Mouse (Mus musculus) urinary bladder, adult 2 months (tissue): ENCODE data around the gene Arhgap35. TPM values are rescaled to one million over a fixed set of nuclear protein-coding genes. Genes with fewer than 3 reads are reported as not detected.
"Not testable (repeated sequence)": the region's sequence is repeated elsewhere in the genome, so short reads cannot be mapped to it uniquely, and the experiment has no call there.

Experiments
- DNase-seq: peaks from one replicate; pipeline ENCODE4 v3.0.0; 2022; ENCODE audit warnings: low spot score
- polyA plus RNA-seq: library from polyadenylated mRNA; depleted of rRNA; stranded (reverse); fragments of >200 nt; gene quantifications from 2 replicates; pipeline ENCODE4 v1.2.3, GENCODE M21; 2012; rRNA removed

Arhgap35 gene
- polyA plus RNA-seq = 17.8 and 24.8 TPM in 2 replicates

GRCm38 (mm10) chr7:16614888-16615715, at the start of gene Arhgap35:
Gene Arhgap35, minus strand, starts transcription at chr7:16614993.
- peak; percentile 96 for DNase-seq

- DNase-seq = no peak
Observed at GRCm38 (mm10) chr7:16644260-16644659, 29.5 kb upstream of the Arhgap35 start.

- not testable (repeated sequence) for DNase-seq
Observed at GRCm38 (mm10) chr7:16643106-16643505, 28.3 kb upstream of the Arhgap35 start.

- peak; percentile 29 for DNase-seq
Observed at GRCm38 (mm10) chr7:16639028-16639427, 24.2 kb upstream of the Arhgap35 start.

GRCm38 (mm10) chr7:16635116-16635515, 20.3 kb upstream of the Arhgap35 start:
- no peak for DNase-seq

- DNase-seq = not testable (repeated sequence)
Observed at GRCm38 (mm10) chr7:16633913-16634312, 19.1 kb upstream of the Arhgap35 start.

- no peak for DNase-seq
Observed at GRCm38 (mm10) chr7:16631932-16632331, 17.1 kb upstream of the Arhgap35 start.

- no peak for DNase-seq
Observed at GRCm38 (mm10) chr7:16631025-16631424, 16.2 kb upstream of the Arhgap35 start.

- no peak for DNase-seq
Observed at GRCm38 (mm10) chr7:16629598-16630296, 15.0 kb upstream of the Arhgap35 start.

GRCm38 (mm10) chr7:16628096-16628771, 13.4 kb upstream of the Arhgap35 start:
- no peak for DNase-seq

GRCm38 (mm10) chr7:16623687-16624086, 8.9 kb upstream of the Arhgap35 start:
- DNase-seq = no peak

- DNase-seq = no peak
Observed at GRCm38 (mm10) chr7:16623131-16623530, 8.3 kb upstream of the Arhgap35 start.

GRCm38 (mm10) chr7:16621066-16621622, 6.4 kb upstream of the Arhgap35 start:
- DNase-seq = no peak

- peak; percentile 51 for DNase-seq
Observed at GRCm38 (mm10) chr7:16618661-16619211, 3.9 kb upstream of the Arhgap35 start.

- DNase-seq = no peak
Observed at GRCm38 (mm10) chr7:16617045-16617444, 2.3 kb upstream of the Arhgap35 start.

GRCm38 (mm10) chr7:16614171-16614887, 464 bp downstream of the Arhgap35 start:
- DNase-seq = peak; percentile 72

- DNase-seq = no peak
Observed at GRCm38 (mm10) chr7:16613461-16614170, 1.2 kb downstream of the Arhgap35 start.

- no peak for DNase-seq
Observed at GRCm38 (mm10) chr7:16610345-16610744, 4.4 kb downstream of the Arhgap35 start.

- DNase-seq = no peak
Observed at GRCm38 (mm10) chr7:16608961-16609360, 5.8 kb downstream of the Arhgap35 start.

- DNase-seq = no peak
Observed at GRCm38 (mm10) chr7:16608046-16608445, 6.7 kb downstream of the Arhgap35 start.
